Mouse (Mus musculus): ENCODE results near the gene Adck1. TPM values are rescaled to one million over a fixed set of nuclear protein-coding genes. Genes with fewer than 3 reads are reported as not detected.

Gene Adck1
- polyA plus RNA-seq, 1 experiment, result 36.7 TPM

- Histone ChIP-seq H3K27me3 (ENCODE audit: control insufficient read depth, insufficient read depth, low read length) (no peaks in the 10 kb centered on the region; the same call in 1 of the 2 replicates), H3K4me3 (replicated peaks; ENCODE audit: insufficient read depth, low read depth, low read length) (no peak overlapping the region), H3K4me1 (ENCODE audit: control insufficient read depth, insufficient read depth, low read length) (peaks cover 8% of the 10 kb centered on the region), H3K27ac (ENCODE audit: insufficient read depth, low read length) (no peak overlapping the region)
- TF ChIP-seq POLR2A (IDR thresholded peaks at IDR 0.05; ENCODE audit: borderline replicate concordance, insufficient read depth, low read length) (no peak), CTCF (IDR thresholded peaks at IDR 0.05; ENCODE audit: borderline replicate concordance, insufficient read depth, low read depth, low read length) (peak; percentile 63)
- peak; percentile 37 to 58 for DNase-seq
- WGBS, result 33% methylated on average over 2 of the region's 2 CpGs
These were observed 44.8 kb downstream of the Adck1 start for GRCm38 (mm10) chr12:88405113-88405512.

- no peak for TF ChIP-seq POLR2A (IDR thresholded peaks at IDR 0.05; ENCODE audit: borderline replicate concordance, insufficient read depth, low read length)
- TF ChIP-seq CTCF (IDR thresholded peaks at IDR 0.05; ENCODE audit: borderline replicate concordance, insufficient read depth, low read depth, low read length), result no peak
- H3K27ac ChIP-seq (ENCODE audit: insufficient read depth, low read length), result no peak overlapping the region
- H3K4me1 ChIP-seq (ENCODE audit: control insufficient read depth, insufficient read depth, low read length), result peaks cover 8% of the 10 kb centered on the region
- 32% methylated on average over 4 of the region's 4 CpGs for WGBS
- H3K27me3 ChIP-seq (ENCODE audit: control insufficient read depth, insufficient read depth, low read length), result no peaks in the 10 kb centered on the region; the same call in 1 of the 2 replicates
- no peak overlapping the region for H3K4me3 ChIP-seq (replicated peaks; ENCODE audit: insufficient read depth, low read depth, low read length)
- DNase-seq, result no peak
These were observed 47.6 kb downstream of the Adck1 start for GRCm38 (mm10) chr12:88407996-88408322.

- no peaks in the 10 kb centered on the region; the same call in 1 of the 2 replicates for H3K27me3 ChIP-seq (ENCODE audit: control insufficient read depth, insufficient read depth, low read length)
- peaks cover 7% of the 10 kb centered on the region for H3K4me1 ChIP-seq (ENCODE audit: control insufficient read depth, insufficient read depth, low read length)
- 64% methylated on average over 11 of the region's 11 CpGs for WGBS
- H3K27ac ChIP-seq (ENCODE audit: insufficient read depth, low read length), result no peak overlapping the region
- no peak overlapping the region for H3K4me3 ChIP-seq (replicated peaks; ENCODE audit: insufficient read depth, low read depth, low read length)
- TF ChIP-seq CTCF (IDR thresholded peaks at IDR 0.05; ENCODE audit: borderline replicate concordance, insufficient read depth, low read depth, low read length) (no peak), POLR2A (IDR thresholded peaks at IDR 0.05; ENCODE audit: borderline replicate concordance, insufficient read depth, low read length) (no peak)
- no peak for DNase-seq
These were observed 48.1 kb downstream of the Adck1 start for GRCm38 (mm10) chr12:88408323-88409047.

- WGBS, result 84% methylated on average over 1 of the region's 1 CpGs
- H3K4me3 ChIP-seq (replicated peaks; ENCODE audit: insufficient read depth, low read depth, low read length), result no peak overlapping the region
- H3K27me3 ChIP-seq (ENCODE audit: control insufficient read depth, insufficient read depth, low read length), result no peaks in the 10 kb centered on the region; the same call in 1 of the 2 replicates
- DNase-seq, result no peak
- no peak overlapping the region for H3K27ac ChIP-seq (ENCODE audit: insufficient read depth, low read length)
- TF ChIP-seq POLR2A (IDR thresholded peaks at IDR 0.05; ENCODE audit: borderline replicate concordance, insufficient read depth, low read length), result no peak
- no peak for TF ChIP-seq CTCF (IDR thresholded peaks at IDR 0.05; ENCODE audit: borderline replicate concordance, insufficient read depth, low read depth, low read length)
- peaks cover 4% of the 10 kb centered on the region for H3K4me1 ChIP-seq (ENCODE audit: control insufficient read depth, insufficient read depth, low read length)
These were observed 52.9 kb downstream of the Adck1 start for GRCm38 (mm10) chr12:88413239-88413638.

GRCm38 (mm10) chr12:88419912-88420621, 59.7 kb downstream of the Adck1 start:
- no peak for TF ChIP-seq POLR2A (IDR thresholded peaks at IDR 0.05; ENCODE audit: borderline replicate concordance, insufficient read depth, low read length)
- TF ChIP-seq CTCF (IDR thresholded peaks at IDR 0.05; ENCODE audit: borderline replicate concordance, insufficient read depth, low read depth, low read length), result no peak
- Histone ChIP-seq H3K27ac (ENCODE audit: insufficient read depth, low read length) (no peak overlapping the region), H3K4me3 (replicated peaks; ENCODE audit: insufficient read depth, low read depth, low read length) (no peak overlapping the region), H3K27me3 (ENCODE audit: control insufficient read depth, insufficient read depth, low read length) (no peaks in the 10 kb centered on the region), H3K4me1 (ENCODE audit: control insufficient read depth, insufficient read depth, low read length) (peaks cover 7% of the 10 kb centered on the region; the same call in 1 of the 2 replicates)
- peak; percentile 47 to 57 for DNase-seq
- 39% methylated on average over 12 of the region's 12 CpGs for WGBS

- no peak overlapping the region for H3K4me3 ChIP-seq (replicated peaks; ENCODE audit: insufficient read depth, low read depth, low read length)
- H3K27ac ChIP-seq (ENCODE audit: insufficient read depth, low read length), result no peak overlapping the region
- WGBS, result 81% methylated on average over 3 of the region's 3 CpGs
- H3K4me1 ChIP-seq (ENCODE audit: control insufficient read depth, insufficient read depth, low read length), result peaks cover 5% of the 10 kb centered on the region
- no peaks in the 10 kb centered on the region for H3K27me3 ChIP-seq (ENCODE audit: control insufficient read depth, insufficient read depth, low read length)
- DNase-seq, result no peak
- TF ChIP-seq CTCF (IDR thresholded peaks at IDR 0.05; ENCODE audit: borderline replicate concordance, insufficient read depth, low read depth, low read length) (no peak), POLR2A (IDR thresholded peaks at IDR 0.05; ENCODE audit: borderline replicate concordance, insufficient read depth, low read length) (no peak)
These were observed 66.6 kb downstream of the Adck1 start for GRCm38 (mm10) chr12:88426926-88427325.

- WGBS, result 84% methylated on average over 2 of the region's 2 CpGs
These were observed 68.4 kb downstream of the Adck1 start for GRCm38 (mm10) chr12:88428735-88429134.

More at GRCm38 (mm10) chr12:88428735-88429134, 68.4 kb downstream of the Adck1 start:
- H3K27me3 ChIP-seq (ENCODE audit: control insufficient read depth, insufficient read depth, low read length), result no peaks in the 10 kb centered on the region
- no peak for DNase-seq
- no peak overlapping the region for H3K4me3 ChIP-seq (replicated peaks; ENCODE audit: insufficient read depth, low read depth, low read length)
- TF ChIP-seq POLR2A (IDR thresholded peaks at IDR 0.05; ENCODE audit: borderline replicate concordance, insufficient read depth, low read length) (no peak), CTCF (IDR thresholded peaks at IDR 0.05; ENCODE audit: borderline replicate concordance, insufficient read depth, low read depth, low read length) (no peak)
- peaks cover 5% of the 10 kb centered on the region for H3K4me1 ChIP-seq (ENCODE audit: control insufficient read depth, insufficient read depth, low read length)
- H3K27ac ChIP-seq (ENCODE audit: insufficient read depth, low read length), result no peak overlapping the region

All from cerebellum, adult 2 months (tissue).